Mouse (Mus musculus) erythroblast, embryonic 14.5 days (primary cell): ENCODE measurements around the gene Ehd3. TPM values are rescaled to one million over a fixed set of nuclear protein-coding genes. Genes with fewer than 3 reads are reported as not detected.

Source experiments
- H3K27me3 ChIP-seq: 2 replicates; pipeline ENCODE4 v1.6.1; 2012; ENCODE audit warnings: inconsistent platforms; ENCODE audit not compliant: control insufficient read depth
- H3K36me3 ChIP-seq: 2 replicates; pipeline ENCODE4 v1.6.1; 2012; ENCODE audit warnings: mild to moderate bottlenecking, inconsistent platforms; ENCODE audit not compliant: control insufficient read depth
- H3K4me1 ChIP-seq: 2 replicates; pipeline ENCODE4 v1.6.1; 2012; ENCODE audit warnings: inconsistent platforms; ENCODE audit not compliant: control insufficient read depth
- H3K4me3 ChIP-seq: replicated peaks from 2 replicates; pipeline ENCODE3; 2012; ENCODE audit warnings: moderate library complexity, mild to moderate bottlenecking, inconsistent platforms
- H3K9me3 ChIP-seq: 2 replicates; pipeline ENCODE4 v1.6.1; 2012; ENCODE audit warnings: low read length, inconsistent platforms, mixed read lengths; ENCODE audit not compliant: control insufficient read depth
- GATA1 ChIP-seq: IDR thresholded peaks from 2 replicates; pipeline ENCODE4 v1.6.1; 2012; ENCODE audit warnings: low read length, inconsistent platforms, mixed read lengths
- TAL1 ChIP-seq: IDR thresholded peaks from 3 replicates; pipeline ENCODE4 v1.6.1; 2012; ENCODE audit warnings: low read length, inconsistent platforms, mixed read lengths
- polyA plus RNA-seq: library from polyadenylated mRNA; stranded (reverse); fragments of >175 nt; gene quantifications from 2 replicates; pipeline ENCODE4 v1.2.3, GENCODE M21; 2012

The Ehd3 gene
- polyA plus RNA-seq, 1 experiment: 0.05 TPM

GRCm38 (mm10) chr17:73823121-73824021 lies 19.4 kb downstream of the Ehd3 start:
- peaks cover 2% of the 10 kb centered on the region; the same call in 1 of the 2 replicates for H3K36me3 ChIP-seq
- TF ChIP-seq TAL1 (no peak), GATA1 (no peak)

DNA sequence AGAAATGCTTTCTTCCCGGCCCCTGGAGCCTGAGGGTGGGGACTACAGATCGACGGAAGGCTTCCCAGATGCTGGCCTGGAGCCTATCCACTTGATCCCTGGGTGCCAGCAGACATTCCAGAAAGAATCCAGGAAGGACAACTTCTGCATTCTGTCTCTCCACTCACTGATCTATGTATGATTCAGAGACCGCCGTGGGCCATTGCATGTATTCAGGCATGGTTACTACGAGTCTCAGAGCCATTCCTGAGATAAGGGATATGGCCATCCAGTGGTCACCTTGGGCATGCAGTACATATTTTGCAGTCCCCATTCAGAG lies 20.0 kb downstream of the Ehd3 start:
- Histone ChIP-seq H3K4me3 (no peak overlapping the region), H3K36me3 (peaks cover 2% of the 10 kb centered on the region; the same call in 1 of the 2 replicates), H3K9me3 (no peaks in the 10 kb centered on the region), H3K27me3 (no peaks in the 10 kb centered on the region), H3K4me1 (no peaks in the 10 kb centered on the region)
- TF ChIP-seq TAL1 (no peak), GATA1 (no peak)

More at GRCm38 (mm10) chr17:73823121-73824021, 19.4 kb downstream of the Ehd3 start:
- H3K27me3 ChIP-seq: no peaks in the 10 kb centered on the region
- H3K9me3 ChIP-seq: no peaks in the 10 kb centered on the region
- H3K4me3 ChIP-seq: no peak overlapping the region
- H3K4me1 ChIP-seq: 0 out of 2 replicates have a peak, but pooled peaks cover 1% of the 10 kb centered on the region

DNA sequence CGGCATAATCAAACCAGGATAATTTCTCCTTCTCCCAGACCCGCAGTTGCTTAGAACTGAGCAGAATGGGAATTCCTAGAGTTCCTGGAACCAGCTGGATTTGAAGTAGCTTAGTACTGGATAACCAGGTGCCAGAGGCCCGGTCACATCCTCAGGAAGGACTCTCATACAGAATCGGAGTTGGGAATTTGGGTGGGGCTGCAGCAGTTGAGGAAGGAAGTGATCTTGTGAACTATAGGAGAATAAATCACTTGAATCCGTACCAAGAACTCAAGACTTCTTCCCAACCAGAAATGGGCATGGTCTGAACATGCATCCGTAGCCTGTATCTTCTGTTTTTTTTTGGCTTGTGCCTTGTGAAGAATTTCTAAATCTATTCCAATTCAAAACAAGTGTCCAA lies 22.2 kb downstream of the Ehd3 start:
- H3K36me3 ChIP-seq: peaks cover 6% of the 10 kb centered on the region; the same call in 1 of the 2 replicates
- no peaks in the 10 kb centered on the region for H3K4me1 ChIP-seq
- no peak for TF ChIP-seq TAL1
- TF ChIP-seq GATA1: no peak
- no peak overlapping the region for H3K4me3 ChIP-seq
- no peaks in the 10 kb centered on the region for H3K9me3 ChIP-seq
- H3K27me3 ChIP-seq: no peaks in the 10 kb centered on the region

GRCm38 (mm10) chr17:73827446-73827845 lies 23.5 kb downstream of the Ehd3 start:
- Histone ChIP-seq H3K36me3 (peaks cover 6% of the 10 kb centered on the region; the same call in 1 of the 2 replicates), H3K9me3 (no peaks in the 10 kb centered on the region), H3K27me3 (no peaks in the 10 kb centered on the region), H3K4me3 (no peak overlapping the region), H3K4me1 (no peaks in the 10 kb centered on the region)
- TF ChIP-seq TAL1 (no peak), GATA1 (no peak)

- Histone ChIP-seq H3K36me3 (peaks cover 6% of the 10 kb centered on the region; the same call in 1 of the 2 replicates), H3K9me3 (no peaks in the 10 kb centered on the region), H3K27me3 (no peaks in the 10 kb centered on the region), H3K4me3 (no peak overlapping the region), H3K4me1 (no peaks in the 10 kb centered on the region)
- TF ChIP-seq GATA1 (no peak), TAL1 (no peak)
Observed at GRCm38 (mm10) chr17:73830511-73830910, 26.6 kb downstream of the Ehd3 start.

- Histone ChIP-seq H3K4me1 (no peaks in the 10 kb centered on the region), H3K36me3 (peaks cover 6% of the 10 kb centered on the region; the same call in 1 of the 2 replicates), H3K4me3 (no peak overlapping the region), H3K27me3 (no peaks in the 10 kb centered on the region), H3K9me3 (no peaks in the 10 kb centered on the region)
- no peak for TF ChIP-seq TAL1
- TF ChIP-seq GATA1: no peak
Observed at GRCm38 (mm10) chr17:73831427-73831826, 27.5 kb downstream of the Ehd3 start.

- no peaks in the 10 kb centered on the region for H3K4me1 ChIP-seq
- peaks cover 4% of the 10 kb centered on the region; the same call in 1 of the 2 replicates for H3K36me3 ChIP-seq
- no peaks in the 10 kb centered on the region for H3K27me3 ChIP-seq
- TF ChIP-seq TAL1 (no peak), GATA1 (no peak)
- no peaks in the 10 kb centered on the region for H3K9me3 ChIP-seq
- H3K4me3 ChIP-seq: no peak overlapping the region
Observed at GRCm38 (mm10) chr17:73832901-73833300, 29.0 kb downstream of the Ehd3 start.

GRCm38 (mm10) chr17:73833474-73833873 lies 29.5 kb downstream of the Ehd3 start:
- no peaks in the 10 kb centered on the region for H3K4me1 ChIP-seq
- peaks cover 4% of the 10 kb centered on the region; the same call in 1 of the 2 replicates for H3K36me3 ChIP-seq
- H3K9me3 ChIP-seq: no peaks in the 10 kb centered on the region

GRCm38 (mm10) chr17:73836601-73837000 lies 32.7 kb downstream of the Ehd3 start:
- Histone ChIP-seq H3K4me3 (no peak overlapping the region), H3K27me3 (no peaks in the 10 kb centered on the region), H3K9me3 (no peaks in the 10 kb centered on the region), H3K4me1 (no peaks in the 10 kb centered on the region), H3K36me3 (no peaks in the 10 kb centered on the region)
- no peak for TF ChIP-seq TAL1
- no peak for TF ChIP-seq GATA1

More at GRCm38 (mm10) chr17:73833474-73833873, 29.5 kb downstream of the Ehd3 start:
- TF ChIP-seq TAL1 (no peak), GATA1 (no peak)
- H3K4me3 ChIP-seq: no peak overlapping the region
- no peaks in the 10 kb centered on the region for H3K27me3 ChIP-seq
